Mouse (Mus musculus): ENCODE measurements around the gene E2f6. TPM values are rescaled to one million over a fixed set of nuclear protein-coding genes. Genes with fewer than 3 reads are reported as not detected.

Gene E2f6
- polyA plus RNA-seq, 1 experiment from 2014 or later = 56.7 TPM

- Histone ChIP-seq H3K36me3 (ENCODE audit: control insufficient read depth, insufficient read depth, low read length) (no peaks in the 10 kb centered on the region), H3K4me3 (ENCODE audit: low read length) (no peak overlapping the region), H3K4me1 (ENCODE audit: control insufficient read depth, insufficient read depth, low read length) (peaks cover 5% of the 10 kb centered on the region; the same call in 1 of the 2 replicates), H3K27me3 (ENCODE audit: control insufficient read depth, insufficient read depth, low read length) (no peaks in the 10 kb centered on the region), H3K27ac (ENCODE audit: low read depth, low read length) (peak overlapping the region; percentile 67; the same call in 1 of the 2 replicates), H3K4me2 (replicated peaks; ENCODE audit: low read depth, low read length) (no peak overlapping the region), H3K9me3 (ENCODE audit: control insufficient read depth, low read length) (no peaks in the 10 kb centered on the region), H3K9ac (ENCODE audit: low read depth, low read length) (no peak overlapping the region)
- peak; percentile 79 for ATAC-seq (ENCODE audit: low FRiP score, low TSS enrichment)
- WGBS = 25% methylated on average over 3 of the region's 3 CpGs
These were observed 50.2 kb downstream of the E2f6 start for GRCm38 (mm10) chr12:16860961-16861360.

- H3K9ac ChIP-seq (ENCODE audit: low read depth, low read length) = no peak overlapping the region
- no peaks in the 10 kb centered on the region for H3K27me3 ChIP-seq (ENCODE audit: control insufficient read depth, insufficient read depth, low read length)
- ATAC-seq (ENCODE audit: low FRiP score, low TSS enrichment) = no peak
- no peak overlapping the region for H3K27ac ChIP-seq (ENCODE audit: low read depth, low read length)
- no peaks in the 10 kb centered on the region for H3K9me3 ChIP-seq (ENCODE audit: control insufficient read depth, low read length)
- no peak overlapping the region for H3K4me2 ChIP-seq (replicated peaks; ENCODE audit: low read depth, low read length)
- peaks cover 17% of the 10 kb centered on the region for H3K4me1 ChIP-seq (ENCODE audit: control insufficient read depth, insufficient read depth, low read length)
- no peak overlapping the region for H3K4me3 ChIP-seq (ENCODE audit: low read length)
- H3K36me3 ChIP-seq (ENCODE audit: control insufficient read depth, insufficient read depth, low read length) = no peaks in the 10 kb centered on the region
- 91% methylated on average over 4 of the region's 4 CpGs for WGBS
These were observed 53.7 kb downstream of the E2f6 start for GRCm38 (mm10) chr12:16864477-16864876.

GRCm38 (mm10) chr12:16865871-16866270, 55.1 kb downstream of the E2f6 start:
- no peak overlapping the region for H3K27ac ChIP-seq (ENCODE audit: low read depth, low read length)
- no peak for ATAC-seq (ENCODE audit: low FRiP score, low TSS enrichment)
- WGBS = 19% methylated on average over 3 of the region's 3 CpGs

GRCm38 (mm10) chr12:16866460-16866859, 55.7 kb downstream of the E2f6 start:
- H3K9ac ChIP-seq (ENCODE audit: low read depth, low read length) = no peak overlapping the region
- no peaks in the 10 kb centered on the region for H3K36me3 ChIP-seq (ENCODE audit: control insufficient read depth, insufficient read depth, low read length)
- peak; percentile 56 for ATAC-seq (ENCODE audit: low FRiP score, low TSS enrichment)
- 0 out of 2 replicates have a peak overlapping the region, but pooled peaks have one; percentile 9 for H3K27ac ChIP-seq (ENCODE audit: low read depth, low read length)
- H3K4me3 ChIP-seq (ENCODE audit: low read length) = no peak overlapping the region
- no peaks in the 10 kb centered on the region for H3K9me3 ChIP-seq (ENCODE audit: control insufficient read depth, low read length)
- H3K4me1 ChIP-seq (ENCODE audit: control insufficient read depth, insufficient read depth, low read length) = peaks cover 25% of the 10 kb centered on the region
- H3K27me3 ChIP-seq (ENCODE audit: control insufficient read depth, insufficient read depth, low read length) = no peaks in the 10 kb centered on the region
- H3K4me2 ChIP-seq (replicated peaks; ENCODE audit: low read depth, low read length) = no peak overlapping the region
- 6% methylated on average over 3 of the region's 3 CpGs for WGBS

More at GRCm38 (mm10) chr12:16865871-16866270, 55.1 kb downstream of the E2f6 start:
- H3K4me3 ChIP-seq (ENCODE audit: low read length) = no peak overlapping the region
- peaks cover 25% of the 10 kb centered on the region for H3K4me1 ChIP-seq (ENCODE audit: control insufficient read depth, insufficient read depth, low read length)
- no peak overlapping the region for H3K9ac ChIP-seq (ENCODE audit: low read depth, low read length)
- H3K27me3 ChIP-seq (ENCODE audit: control insufficient read depth, insufficient read depth, low read length) = no peaks in the 10 kb centered on the region
- H3K36me3 ChIP-seq (ENCODE audit: control insufficient read depth, insufficient read depth, low read length) = no peaks in the 10 kb centered on the region
- no peak overlapping the region for H3K4me2 ChIP-seq (replicated peaks; ENCODE audit: low read depth, low read length)
- H3K9me3 ChIP-seq (ENCODE audit: control insufficient read depth, low read length) = no peaks in the 10 kb centered on the region

- no peak for ATAC-seq (ENCODE audit: low FRiP score, low TSS enrichment)
- Histone ChIP-seq H3K27me3 (ENCODE audit: control insufficient read depth, insufficient read depth, low read length) (no peaks in the 10 kb centered on the region), H3K4me1 (ENCODE audit: control insufficient read depth, insufficient read depth, low read length) (peaks cover 25% of the 10 kb centered on the region), H3K27ac (ENCODE audit: low read depth, low read length) (no peak overlapping the region), H3K9me3 (ENCODE audit: control insufficient read depth, low read length) (no peaks in the 10 kb centered on the region), H3K9ac (ENCODE audit: low read depth, low read length) (no peak overlapping the region), H3K4me3 (ENCODE audit: low read length) (no peak overlapping the region), H3K36me3 (ENCODE audit: control insufficient read depth, insufficient read depth, low read length) (no peaks in the 10 kb centered on the region), H3K4me2 (replicated peaks; ENCODE audit: low read depth, low read length) (no peak overlapping the region)
- 53% methylated on average over 7 of the region's 7 CpGs for WGBS
These were observed 56.5 kb downstream of the E2f6 start for GRCm38 (mm10) chr12:16867306-16867705.

GRCm38 (mm10) chr12:16868618-16869017, 57.9 kb downstream of the E2f6 start:
- H3K36me3 ChIP-seq (ENCODE audit: control insufficient read depth, insufficient read depth, low read length) = no peaks in the 10 kb centered on the region
- no peak overlapping the region for H3K4me2 ChIP-seq (replicated peaks; ENCODE audit: low read depth, low read length)
- H3K4me3 ChIP-seq (ENCODE audit: low read length) = no peak overlapping the region
- no peaks in the 10 kb centered on the region for H3K9me3 ChIP-seq (ENCODE audit: control insufficient read depth, low read length)
- no peak for ATAC-seq (ENCODE audit: low FRiP score, low TSS enrichment)
- H3K9ac ChIP-seq (ENCODE audit: low read depth, low read length) = no peak overlapping the region
- no peaks in the 10 kb centered on the region for H3K27me3 ChIP-seq (ENCODE audit: control insufficient read depth, insufficient read depth, low read length)
- no peak overlapping the region for H3K27ac ChIP-seq (ENCODE audit: low read depth, low read length)
- H3K4me1 ChIP-seq (ENCODE audit: control insufficient read depth, insufficient read depth, low read length) = peaks cover 25% of the 10 kb centered on the region
- WGBS = 79% methylated on average over 6 of the region's 6 CpGs

- H3K9me3 ChIP-seq (ENCODE audit: control insufficient read depth, low read length) = no peaks in the 10 kb centered on the region
- H3K4me1 ChIP-seq (ENCODE audit: control insufficient read depth, insufficient read depth, low read length) = peaks cover 25% of the 10 kb centered on the region
- no peak overlapping the region for H3K4me3 ChIP-seq (ENCODE audit: low read length)
- no peaks in the 10 kb centered on the region for H3K27me3 ChIP-seq (ENCODE audit: control insufficient read depth, insufficient read depth, low read length)
- H3K36me3 ChIP-seq (ENCODE audit: control insufficient read depth, insufficient read depth, low read length) = no peaks in the 10 kb centered on the region
- no peak overlapping the region for H3K27ac ChIP-seq (ENCODE audit: low read depth, low read length)
- WGBS = 78% methylated on average over 8 of the region's 8 CpGs
- ATAC-seq (ENCODE audit: low FRiP score, low TSS enrichment) = no peak
- no peak overlapping the region for H3K9ac ChIP-seq (ENCODE audit: low read depth, low read length)
- no peak overlapping the region for H3K4me2 ChIP-seq (replicated peaks; ENCODE audit: low read depth, low read length)
These were observed 58.5 kb downstream of the E2f6 start for GRCm38 (mm10) chr12:16869091-16869778.

- H3K9me3 ChIP-seq (ENCODE audit: control insufficient read depth, low read length) = no peaks in the 10 kb centered on the region
- H3K4me2 ChIP-seq (replicated peaks; ENCODE audit: low read depth, low read length) = no peak overlapping the region
- peaks cover 25% of the 10 kb centered on the region for H3K4me1 ChIP-seq (ENCODE audit: control insufficient read depth, insufficient read depth, low read length)
- H3K4me3 ChIP-seq (ENCODE audit: low read length) = no peak overlapping the region
- peak overlapping the region; percentile 65 for H3K27ac ChIP-seq (ENCODE audit: low read depth, low read length)
- no peak overlapping the region for H3K9ac ChIP-seq (ENCODE audit: low read depth, low read length)
- 0 out of 2 replicates have a peak, but pooled peaks have one; percentile 10 for ATAC-seq (ENCODE audit: low FRiP score, low TSS enrichment)
- H3K27me3 ChIP-seq (ENCODE audit: control insufficient read depth, insufficient read depth, low read length) = no peaks in the 10 kb centered on the region
- WGBS = 57% methylated on average over 9 of the region's 9 CpGs
- H3K36me3 ChIP-seq (ENCODE audit: control insufficient read depth, insufficient read depth, low read length) = no peaks in the 10 kb centered on the region
These were observed 59.2 kb downstream of the E2f6 start for GRCm38 (mm10) chr12:16869870-16870404.

- Histone ChIP-seq H3K4me3 (ENCODE audit: low read length) (no peak overlapping the region), H3K36me3 (ENCODE audit: control insufficient read depth, insufficient read depth, low read length) (no peaks in the 10 kb centered on the region), H3K4me1 (ENCODE audit: control insufficient read depth, insufficient read depth, low read length) (peaks cover 25% of the 10 kb centered on the region), H3K9ac (ENCODE audit: low read depth, low read length) (no peak overlapping the region), H3K27me3 (ENCODE audit: control insufficient read depth, insufficient read depth, low read length) (no peaks in the 10 kb centered on the region), H3K27ac (ENCODE audit: low read depth, low read length) (peak overlapping the region; percentile 65), H3K9me3 (ENCODE audit: control insufficient read depth, low read length) (no peaks in the 10 kb centered on the region), H3K4me2 (replicated peaks; ENCODE audit: low read depth, low read length) (no peak overlapping the region)
- 31% methylated on average over 8 of the region's 8 CpGs for WGBS
- ATAC-seq (ENCODE audit: low FRiP score, low TSS enrichment) = peak; percentile 53; the same call in 1 of the 2 replicates
These were observed 59.8 kb downstream of the E2f6 start for GRCm38 (mm10) chr12:16870405-16871068.
